Mouse (Mus musculus) E14TG2a.4 (cell line): ENCODE data around the gene Qrfpr.

ENCODE experiments used
- CTCF ChIP-seq: conservative IDR thresholded peaks from 2 replicates; pipeline ENCODE4 v1.5.1; 2014; ENCODE audit warnings: low read length
- NANOG ChIP-seq: IDR thresholded peaks from 2 replicates; pipeline ENCODE4 v1.6.1; 2014; ENCODE audit warnings: borderline replicate concordance, low read length, mixed read lengths
- POU5F1 ChIP-seq: IDR thresholded peaks from 2 replicates; pipeline ENCODE4 v1.6.1; 2014; ENCODE audit warnings: low read length, borderline replicate concordance

- TF ChIP-seq CTCF (no peak), POU5F1 (no peak), NANOG (no peak)
Measured at GRCm38 (mm10) chr3:36207520-36208264, 14.4 kb downstream of the Qrfpr start.
